Mouse (Mus musculus): ENCODE measurements around the gene Trp53tg5.

DNA sequence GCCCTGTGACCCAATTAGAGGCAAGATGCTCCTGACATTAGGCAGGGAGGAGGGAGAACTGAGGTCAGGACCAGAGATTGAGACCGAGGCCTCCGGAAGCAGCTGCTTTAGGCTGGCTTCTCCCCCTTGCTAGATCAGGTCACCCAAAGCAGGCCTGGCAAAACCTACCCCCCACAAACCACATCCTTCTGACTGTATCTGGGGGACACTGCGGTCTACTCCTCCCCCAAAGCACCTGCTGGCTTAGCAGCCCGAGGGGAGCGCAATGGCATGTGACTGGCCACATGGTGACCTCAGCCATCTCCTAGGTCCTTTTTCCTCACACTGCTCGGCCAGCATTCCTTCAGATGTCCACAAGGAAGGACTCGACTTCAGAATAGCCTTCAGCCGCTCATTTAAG lies 32.4 kb downstream of the Trp53tg5 start:
- TF ChIP-seq CTCF (IDR thresholded peaks at IDR 0.05; ENCODE audit: low read depth, low read length) = peak; percentile 2; the same call in 1 of the 2 replicates
- TF ChIP-seq POLR2A (IDR thresholded peaks at IDR 0.05; ENCODE audit: extremely low read depth, insufficient read depth, low read length) = peak; percentile 44; the same call in 1 of the 2 replicates

Measured in liver, adult 2 months (tissue).